Mouse (Mus musculus) hindbrain, embryonic 15.5 days (tissue): ENCODE data around the gene Atl3. TPM values are rescaled to one million over a fixed set of nuclear protein-coding genes. Genes with fewer than 3 reads are reported as not detected.
"Not testable (repeated sequence)": the region's sequence is repeated elsewhere in the genome, so short reads cannot be mapped to it uniquely, and the experiment has no call there.

Source experiments
- ATAC-seq: fragments of 200-750 bp; cut with Nextera tagmentation; 2 replicates; pipeline ENCODE4 v1.8.0; 2017; ENCODE audit warnings: low read depth, moderate number of reproducible peaks, moderate TSS enrichment; ENCODE audit not compliant: low FRiP score
- H3K27ac ChIP-seq: fragments of 300-500 bp; sonication (generic); replicated peaks from 2 replicates; pipeline ENCODE4 v1.5.1; 2015; ENCODE audit warnings: mild to moderate bottlenecking, inconsistent platforms
- H3K27me3 ChIP-seq: fragments of 300-500 bp; sonication (generic); 2 replicates; pipeline ENCODE4 v1.6.1; 2015; ENCODE audit warnings: control low read depth, inconsistent platforms
- H3K36me3 ChIP-seq: fragments of 300-500 bp; sonication (generic); 2 replicates; pipeline ENCODE4 v1.6.1; 2015; ENCODE audit warnings: control low read depth, inconsistent platforms
- H3K4me1 ChIP-seq: fragments of 300-500 bp; sonication (generic); replicated peaks from 2 replicates; pipeline ENCODE4 v1.6.1; 2015; ENCODE audit warnings: control low read depth, inconsistent platforms
- H3K4me2 ChIP-seq: fragments of 300-500 bp; sonication (generic); 2 replicates; pipeline ENCODE4 v1.6.1; 2015; ENCODE audit warnings: moderate library complexity, mild to moderate bottlenecking, inconsistent platforms
- H3K4me3 ChIP-seq: fragments of 300-500 bp; sonication (generic); 2 replicates; pipeline ENCODE4 v1.5.1; 2015; ENCODE audit warnings: mild to moderate bottlenecking, inconsistent platforms
- H3K9ac ChIP-seq: fragments of 300-500 bp; sonication (generic); 2 replicates; pipeline ENCODE4 v1.6.1; 2015; ENCODE audit warnings: inconsistent platforms
- H3K9me3 ChIP-seq: fragments of 300-500 bp; sonication (generic); 2 replicates; pipeline ENCODE4 v1.6.1; 2016; ENCODE audit warnings: control low read depth, inconsistent platforms
- WGBS: fragments of 180-500 bp; shearing (Covaris S2); methylation state at CpG from one replicate; pipeline ENCODE4 v1.1.7; 2015; 5-methylcytosine and 5-hydroxymethylcytosine counted together
- polyA plus RNA-seq: library from polyadenylated mRNA; unstranded; fragments of >200 nt; fragmentation: Nextera tagmentation; extraction: Ambion mirVana; gene quantifications from 2 replicates; pipeline ENCODE4 v1.2.1, GENCODE M21; 2015

Gene Atl3
- polyA plus RNA-seq, 1 experiment from 2014 or later = 6.6 TPM

GRCm38 (mm10) chr19:7482599-7483511, 11.0 kb upstream of the Atl3 start, which contains the start of gene Rtn3:
Gene Rtn3, minus strand, starts transcription at chr19:7483281.
- H3K27me3 ChIP-seq = no peaks in the 10 kb centered on the region
- H3K36me3 ChIP-seq = no peaks in the 10 kb centered on the region
- under 1% methylated on average over 80 of the region's 80 CpGs for WGBS
- peak; percentile 95 for ATAC-seq
- H3K27ac ChIP-seq = peak within 1 kb of the TSS; percentile 100
- peak within 1 kb of the TSS; percentile 100 for H3K4me3 ChIP-seq
- H3K9me3 ChIP-seq = no peaks in the 10 kb centered on the region
- H3K9ac ChIP-seq = peak within 1 kb of the TSS; percentile 100
- H3K4me1 ChIP-seq = peaks cover 40% of the 10 kb centered on the region
- peak within 1 kb of the TSS; percentile 79 for H3K4me2 ChIP-seq

GRCm38 (mm10) chr19:7483512-7483882, 10.3 kb upstream of the Atl3 start:
- Histone ChIP-seq H3K27ac (peak overlapping the region; percentile 100), H3K27me3 (no peaks in the 10 kb centered on the region), H3K9me3 (no peaks in the 10 kb centered on the region), H3K4me1 (peaks cover 34% of the 10 kb centered on the region), H3K9ac (peak overlapping the region; percentile 43), H3K4me2 (peak overlapping the region; percentile 79), H3K36me3 (no peaks in the 10 kb centered on the region), H3K4me3 (peak overlapping the region; percentile 100)
- under 1% methylated on average over 6 of the region's 6 CpGs for whole genome bisulfite sequencing
- peak; percentile 72 for ATAC-seq

DNA sequence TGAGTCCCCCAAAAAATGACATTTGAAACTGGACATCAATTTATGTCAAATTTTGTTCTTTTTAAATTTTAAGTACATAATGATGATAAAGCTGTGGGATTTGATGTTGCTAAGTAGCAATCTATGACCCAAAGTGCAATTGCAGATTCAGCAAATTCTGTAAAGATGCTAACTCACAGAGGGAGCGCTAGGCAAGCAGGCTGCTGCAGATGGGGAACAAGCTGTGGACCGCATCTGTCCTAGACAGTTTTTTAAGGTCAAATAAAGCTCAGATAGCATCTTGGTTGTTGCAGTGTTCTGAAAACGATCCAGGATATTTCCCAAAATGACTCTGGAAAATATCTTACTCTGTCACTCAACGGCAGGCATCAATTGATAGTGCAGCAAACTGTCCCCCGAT, 9.8 kb upstream of the Atl3 start:
- peak overlapping the region; percentile 100 for H3K27ac ChIP-seq
- peak overlapping the region; percentile 79 for H3K4me2 ChIP-seq
- no peaks in the 10 kb centered on the region for H3K27me3 ChIP-seq
- no peaks in the 10 kb centered on the region for H3K36me3 ChIP-seq
- no peaks in the 10 kb centered on the region for H3K9me3 ChIP-seq
- no peak for ATAC-seq
- 48% methylated on average over 5 of the region's 5 CpGs for WGBS
- H3K4me1 ChIP-seq = peaks cover 30% of the 10 kb centered on the region
- peak overlapping the region; percentile 100 for H3K4me3 ChIP-seq
- peak overlapping the region; percentile 43 for H3K9ac ChIP-seq

DNA sequence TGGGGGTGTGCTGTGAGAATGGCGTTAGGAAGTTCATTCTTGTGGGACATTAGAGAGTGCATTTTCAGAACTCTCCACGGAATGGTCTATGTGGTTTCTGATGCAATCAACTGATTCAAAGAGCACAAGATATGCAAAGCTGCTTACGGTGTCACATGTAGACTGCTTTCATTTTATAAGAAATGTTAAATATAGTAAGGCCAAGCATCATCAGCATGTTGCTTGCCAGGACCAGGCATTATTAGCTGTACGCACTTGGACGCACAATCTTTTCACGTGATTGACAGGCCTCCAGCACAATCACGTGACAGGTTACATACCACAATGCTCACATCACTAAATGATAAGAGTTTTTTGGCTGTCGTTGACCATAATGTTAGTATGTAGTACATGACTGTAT, 6.2 kb upstream of the Atl3 start:
- ATAC-seq = no peak
- Histone ChIP-seq H3K36me3 (no peaks in the 10 kb centered on the region), H3K27ac (no peak overlapping the region), H3K4me2 (no peak overlapping the region), H3K27me3 (no peaks in the 10 kb centered on the region), H3K4me1 (peaks cover 7% of the 10 kb centered on the region), H3K9me3 (no peaks in the 10 kb centered on the region), H3K9ac (no peak overlapping the region), H3K4me3 (no peak overlapping the region)
- WGBS = 89% methylated on average over 8 of the region's 8 CpGs

DNA sequence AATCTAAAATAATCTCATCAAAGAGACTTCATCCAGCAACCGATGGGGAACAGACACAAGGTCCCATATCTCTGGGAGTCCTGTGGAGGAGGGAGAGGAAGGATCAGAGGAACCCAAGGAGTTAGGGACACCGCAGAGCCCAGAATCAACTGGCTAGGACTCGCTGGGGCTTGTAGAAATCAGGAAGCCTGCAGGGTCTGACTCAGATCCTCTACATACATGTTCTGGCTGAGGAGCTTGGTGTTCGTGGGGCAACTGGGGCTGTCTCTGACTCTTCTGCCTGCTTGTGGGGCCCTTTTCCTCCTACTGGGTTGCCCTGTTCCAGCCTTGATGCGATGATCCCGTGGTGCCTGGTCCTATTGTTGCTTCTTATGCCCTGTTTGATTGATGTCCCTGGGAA, 1.9 kb upstream of the Atl3 start:
- no peak overlapping the region for H3K4me3 ChIP-seq
- H3K27ac ChIP-seq = no peak overlapping the region
- no peak for ATAC-seq
- H3K4me2 ChIP-seq = no peak overlapping the region
- no peaks in the 10 kb centered on the region for H3K27me3 ChIP-seq
- H3K9ac ChIP-seq = no peak overlapping the region
- H3K4me1 ChIP-seq = peaks cover 8% of the 10 kb centered on the region
- 76% methylated on average over 6 of the region's 6 CpGs for WGBS
- no peaks in the 10 kb centered on the region for H3K9me3 ChIP-seq
- no peaks in the 10 kb centered on the region for H3K36me3 ChIP-seq

DNA sequence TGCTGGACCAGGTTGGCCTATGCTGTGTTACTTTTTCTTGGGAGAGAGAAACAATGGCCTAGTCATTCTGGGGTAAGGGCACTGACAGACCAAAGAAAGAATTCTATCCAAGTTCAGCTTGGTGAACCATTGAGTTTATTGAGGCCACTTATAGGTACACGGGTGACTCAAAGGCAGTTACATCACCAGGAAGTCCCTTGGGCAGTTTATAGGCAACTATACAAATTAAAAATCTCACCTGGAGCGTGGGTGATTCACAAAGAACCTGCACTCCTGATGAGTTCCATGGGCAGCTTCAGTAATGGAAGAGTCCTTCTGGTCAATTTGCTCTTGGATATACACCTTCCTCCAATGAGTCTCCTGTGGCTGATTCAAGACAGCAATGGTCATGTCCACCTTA, 1.2 kb upstream of the Atl3 start:
- no peak overlapping the region for H3K4me3 ChIP-seq
- peaks cover 8% of the 10 kb centered on the region for H3K4me1 ChIP-seq
- 95% methylated on average over 2 of the region's 2 CpGs for WGBS
- no peak overlapping the region for H3K4me2 ChIP-seq
- no peak for ATAC-seq
- no peak overlapping the region for H3K27ac ChIP-seq
- H3K9me3 ChIP-seq = no peaks in the 10 kb centered on the region
- H3K36me3 ChIP-seq = no peaks in the 10 kb centered on the region
- H3K27me3 ChIP-seq = no peaks in the 10 kb centered on the region
- H3K9ac ChIP-seq = no peak overlapping the region

DNA sequence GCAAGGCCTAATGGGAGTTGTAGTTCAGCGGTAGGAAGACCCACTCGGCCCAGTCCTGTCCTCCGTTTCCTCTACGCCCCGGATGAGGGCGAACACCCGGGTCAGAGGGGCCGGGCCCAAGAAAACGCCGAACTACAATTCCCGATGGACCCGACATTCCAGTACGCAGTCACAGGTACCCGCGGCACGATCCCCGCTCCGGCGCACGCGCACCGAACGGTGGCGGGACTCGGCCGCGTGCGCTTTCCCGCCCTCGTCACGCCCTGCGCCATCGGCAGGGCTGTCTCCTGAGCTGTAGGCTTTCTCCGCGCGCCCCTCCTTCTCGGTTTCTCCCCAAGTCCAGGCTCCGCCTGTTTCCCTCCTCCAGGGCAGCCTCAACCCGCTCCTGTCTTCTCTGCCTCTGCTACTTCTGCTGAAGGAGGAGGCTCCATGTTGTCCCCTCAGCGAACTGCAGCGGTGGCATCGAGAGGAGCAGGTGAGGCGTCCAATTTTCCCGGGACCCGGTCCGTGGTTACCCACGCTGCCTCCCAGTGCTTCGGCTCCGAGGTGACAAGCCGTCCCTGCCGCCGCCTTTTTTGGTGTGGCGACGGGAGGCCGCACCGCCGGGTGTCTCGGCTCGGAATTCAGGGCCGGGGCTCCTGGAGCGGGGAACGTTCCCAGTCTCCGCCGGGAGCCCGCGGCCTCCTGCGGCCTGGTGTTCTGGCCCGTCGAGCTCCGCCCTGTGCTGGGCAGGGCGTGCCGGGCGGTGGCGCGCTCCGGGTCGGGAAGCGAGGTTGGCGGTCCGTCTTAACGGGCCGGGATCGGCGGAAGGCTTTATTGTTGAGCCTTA, 561 bp downstream of the Atl3 start:
- peak overlapping the region; percentile 69 for H3K4me3 ChIP-seq
- peak overlapping the region; percentile 81 for H3K9ac ChIP-seq
- H3K4me1 ChIP-seq = peaks cover 8% of the 10 kb centered on the region
- no peaks in the 10 kb centered on the region for H3K9me3 ChIP-seq
- ATAC-seq = peak; percentile 97
- under 1% methylated on average over 83 of the region's 84 CpGs for WGBS
- H3K4me2 ChIP-seq = peak overlapping the region; percentile 62
- no peaks in the 10 kb centered on the region for H3K27me3 ChIP-seq
- H3K27ac ChIP-seq = peak overlapping the region; percentile 96
- no peaks in the 10 kb centered on the region for H3K36me3 ChIP-seq

GRCm38 (mm10) chr19:7495221-7496038, 1.6 kb downstream of the Atl3 start:
- H3K4me3 ChIP-seq = peak overlapping the region; percentile 69
- H3K9me3 ChIP-seq = no peaks in the 10 kb centered on the region
- H3K27ac ChIP-seq = peak overlapping the region; percentile 96; the same call in 1 of the 2 replicates
- no peaks in the 10 kb centered on the region for H3K27me3 ChIP-seq
- peaks cover 8% of the 10 kb centered on the region for H3K4me1 ChIP-seq
- H3K9ac ChIP-seq = peak overlapping the region; percentile 81
- no peak for ATAC-seq
- peak overlapping the region; percentile 62 for H3K4me2 ChIP-seq
- no peaks in the 10 kb centered on the region for H3K36me3 ChIP-seq
- 44% methylated on average over 14 of the region's 14 CpGs for WGBS

DNA sequence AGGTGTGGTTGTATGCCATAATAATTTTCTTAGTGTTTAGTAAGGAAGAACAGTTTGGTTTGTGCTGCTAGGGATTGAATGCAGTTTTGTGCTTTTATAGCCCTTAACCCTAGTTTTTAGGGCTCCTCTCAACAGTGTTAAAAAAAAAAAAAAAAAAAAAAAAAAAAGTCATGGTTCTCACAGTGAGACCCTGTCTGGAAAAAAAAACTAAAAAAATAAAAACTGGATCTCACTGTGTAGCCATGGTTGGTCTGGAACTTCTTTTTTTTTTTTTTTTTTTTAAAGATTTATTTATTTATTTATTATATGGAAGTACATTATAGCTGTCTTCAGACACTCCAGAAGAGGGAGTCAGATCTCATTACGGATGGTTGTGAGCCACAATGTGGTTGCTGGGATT, 2.2 kb downstream of the Atl3 start:
- H3K4me1 ChIP-seq, H3K9me3 ChIP-seq, H3K9ac ChIP-seq, ATAC-seq, H3K27ac ChIP-seq, H3K36me3 ChIP-seq, H3K4me3 ChIP-seq, H3K27me3 ChIP-seq: not testable (repeated sequence)
- peak overlapping the region; percentile 62; the same call in 1 of the 2 replicates for H3K4me2 ChIP-seq
- WGBS = 81% methylated on average over 1 of the region's 1 CpGs

- H3K27ac ChIP-seq = no peak overlapping the region
- 94% methylated on average over 2 of the region's 2 CpGs for WGBS
- H3K27me3 ChIP-seq = no peaks in the 10 kb centered on the region
- no peak for ATAC-seq
- no peaks in the 10 kb centered on the region for H3K9me3 ChIP-seq
- H3K36me3 ChIP-seq = no peaks in the 10 kb centered on the region
- H3K4me2 ChIP-seq = no peak overlapping the region
- H3K9ac ChIP-seq = no peak overlapping the region
- H3K4me3 ChIP-seq = no peak overlapping the region
- H3K4me1 ChIP-seq = peaks cover 8% of the 10 kb centered on the region
Measured at GRCm38 (mm10) chr19:7498816-7499215, 5.0 kb downstream of the Atl3 start.

GRCm38 (mm10) chr19:7500701-7501100, 6.9 kb downstream of the Atl3 start:
- no peak overlapping the region for H3K4me2 ChIP-seq
- ATAC-seq = no peak
- 96% methylated on average over 1 of the region's 1 CpGs for WGBS
- H3K4me1 ChIP-seq = peaks cover 2% of the 10 kb centered on the region
- H3K36me3 ChIP-seq = no peaks in the 10 kb centered on the region
- H3K9me3 ChIP-seq = no peaks in the 10 kb centered on the region
- no peak overlapping the region for H3K27ac ChIP-seq
- H3K9ac ChIP-seq = no peak overlapping the region
- H3K4me3 ChIP-seq = no peak overlapping the region
- no peaks in the 10 kb centered on the region for H3K27me3 ChIP-seq
